Mouse (Mus musculus) kidney, adult 2 months (tissue): ENCODE data around the gene Dynlt1a.
"Not testable (repeated sequence)": the region's sequence is repeated elsewhere in the genome, so short reads cannot be mapped to it uniquely, and the experiment has no call there.

Experiments used
- CTCF ChIP-seq: fragments of 200-500 bp; conservative IDR thresholded peaks from 2 replicates; pipeline ENCODE4 v1.5.1; 2011; ENCODE audit warnings: low read depth, mild to moderate bottlenecking, control low read depth, low read length, moderate library complexity, mixed read lengths; ENCODE audit not compliant: insufficient read depth, insufficient read length
- POLR2A ChIP-seq: fragments of 200-500 bp; IDR thresholded peaks from one replicate; pipeline ENCODE4 v1.6.1; 2011; ENCODE audit warnings: low read depth, low read length, control low read depth

DNA sequence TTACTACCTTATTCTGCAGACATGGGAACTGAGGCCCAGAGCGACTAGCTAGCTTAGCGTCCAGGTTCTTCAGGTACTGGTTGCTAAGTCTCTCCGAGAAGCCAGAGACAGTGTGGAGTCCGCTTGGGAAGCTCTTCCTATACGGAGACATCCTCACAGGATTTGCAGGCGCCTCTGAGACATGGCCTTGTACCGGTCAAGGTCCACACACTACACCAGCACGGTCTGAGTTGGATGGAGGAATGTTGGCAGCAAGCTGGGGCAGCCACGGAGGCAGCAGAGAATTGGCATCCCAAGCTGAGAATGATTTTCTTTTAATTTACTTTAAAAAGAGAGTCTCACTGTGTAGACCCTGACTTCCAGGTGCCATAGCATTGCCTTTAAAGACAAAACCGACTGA is 34.2 kb downstream of the Dynlt1a start:
- TF ChIP-seq POLR2A, CTCF: not testable (repeated sequence)
